Mouse (Mus musculus) mature B cell (primary cell): ENCODE results near the gene St6galnac3.

Experiments
- in situ Hi-C: fragments of 300-500 bp; cut with MboI; formaldehyde crosslinking; loops from 2 replicates; pipeline ENCODE4 v1.14.3; 2019

St6galnac3 gene

GRCm38 (mm10) chr3:153733364-153734159 lies 8.6 kb upstream of the St6galnac3 start:
- in situ Hi-C loops: no loop called here

GRCm38 (mm10) chr3:153732749-153733148 lies 7.8 kb upstream of the St6galnac3 start:
- in situ Hi-C loops: no loop called here

GRCm38 (mm10) chr3:153732035-153732434 lies 7.1 kb upstream of the St6galnac3 start:
- in situ Hi-C loops: no loop called here

GRCm38 (mm10) chr3:153728577-153728976 lies 3.6 kb upstream of the St6galnac3 start:
- in situ Hi-C loops: no loop called here

- in situ Hi-C loops: no loop called here
Measured at GRCm38 (mm10) chr3:153723467-153724079, 1.4 kb downstream of the St6galnac3 start.

GRCm38 (mm10) chr3:153721525-153721924 lies 3.4 kb downstream of the St6galnac3 start:
- in situ Hi-C loops: no loop called here

- in situ Hi-C loops: no loop called here
Measured at GRCm38 (mm10) chr3:153720922-153721321, 4.1 kb downstream of the St6galnac3 start.

GRCm38 (mm10) chr3:153720296-153720695 lies 4.7 kb downstream of the St6galnac3 start:
- in situ Hi-C loops: no loop called here

GRCm38 (mm10) chr3:153719256-153719970 lies 5.6 kb downstream of the St6galnac3 start:
- in situ Hi-C loops: no loop called here

GRCm38 (mm10) chr3:153718724-153719123 lies 6.2 kb downstream of the St6galnac3 start:
- in situ Hi-C loops: no loop called here

- in situ Hi-C loops: no loop called here
Measured at GRCm38 (mm10) chr3:153717742-153718141, 7.2 kb downstream of the St6galnac3 start.

GRCm38 (mm10) chr3:153715646-153716045 lies 9.3 kb downstream of the St6galnac3 start:
- in situ Hi-C loops: no loop called here

- in situ Hi-C loops: no loop called here
Measured at GRCm38 (mm10) chr3:153710545-153710944, 14.4 kb downstream of the St6galnac3 start.

- in situ Hi-C loops: no loop called here
Measured at GRCm38 (mm10) chr3:153707687-153708086, 17.3 kb downstream of the St6galnac3 start.

- in situ Hi-C loops: no loop called here
Measured at GRCm38 (mm10) chr3:153706901-153707300, 18.1 kb downstream of the St6galnac3 start.

GRCm38 (mm10) chr3:153701752-153702740 lies 22.9 kb downstream of the St6galnac3 start:
- in situ Hi-C loops: no loop called here

GRCm38 (mm10) chr3:153701172-153701571 lies 23.8 kb downstream of the St6galnac3 start:
- in situ Hi-C loops: no loop called here

- in situ Hi-C loops: no loop called here
Measured at GRCm38 (mm10) chr3:153699086-153699485, 25.9 kb downstream of the St6galnac3 start.

GRCm38 (mm10) chr3:153692978-153693377 lies 32.0 kb downstream of the St6galnac3 start:
- in situ Hi-C loops: no loop called here

GRCm38 (mm10) chr3:153692206-153692813 lies 32.7 kb downstream of the St6galnac3 start:
- in situ Hi-C loops: no loop called here

- in situ Hi-C loops: no loop called here
Measured at GRCm38 (mm10) chr3:153691537-153691936, 33.4 kb downstream of the St6galnac3 start.
